Mouse (Mus musculus): ENCODE data around the gene Tyrp1.

Gene Tyrp1

GRCm38 (mm10) chr4:80895278-80895894, 61.5 kb downstream of the Tyrp1 start:
- no peak for DNase-seq (ENCODE audit: low spot score in 2 of 2)

Measured in spleen, postnatal 10 days (tissue).